Mouse (Mus musculus): ENCODE results near the gene Zfp553.

Gene Zfp553

DNA sequence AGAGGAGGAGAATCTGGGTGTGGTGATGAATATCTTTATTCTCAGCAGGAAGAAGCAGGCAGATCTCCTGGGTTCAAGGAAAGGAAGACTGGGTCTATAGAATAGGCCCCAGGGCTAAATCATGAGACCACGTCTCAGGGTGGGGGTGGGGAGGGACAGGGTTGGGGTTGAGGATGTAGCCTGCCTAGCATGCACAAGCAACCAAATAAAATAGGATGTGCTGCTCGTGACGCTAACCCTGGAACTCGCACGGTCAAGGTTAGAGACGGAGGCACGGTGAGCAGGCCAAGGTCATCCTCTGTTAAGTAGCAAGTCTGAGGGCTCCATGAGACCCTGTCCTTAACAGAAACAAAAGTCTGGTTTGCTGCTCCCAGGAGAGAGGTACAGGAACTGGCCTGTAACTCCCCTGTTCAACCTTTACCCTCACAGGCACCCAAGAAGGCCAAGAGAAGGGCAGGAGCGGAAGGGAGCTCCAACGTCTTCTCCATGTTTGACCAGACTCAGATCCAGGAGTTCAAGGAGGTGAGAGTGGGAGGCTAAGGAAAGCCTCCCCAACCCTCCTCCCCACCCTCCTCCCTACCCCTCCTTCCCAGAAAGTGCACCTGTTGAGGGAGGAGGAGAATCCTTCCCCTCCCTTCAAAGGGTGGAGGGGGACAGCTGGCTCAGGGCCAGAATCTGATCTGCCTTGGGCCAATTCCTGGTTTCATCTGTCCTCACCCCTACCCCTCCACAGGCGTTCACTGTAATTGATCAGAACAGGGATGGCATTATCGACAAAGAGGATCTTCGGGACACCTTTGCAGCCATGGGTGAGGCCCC, 20.2 kb upstream of the Zfp553 start:
- DNase-seq, result no peak

DNA sequence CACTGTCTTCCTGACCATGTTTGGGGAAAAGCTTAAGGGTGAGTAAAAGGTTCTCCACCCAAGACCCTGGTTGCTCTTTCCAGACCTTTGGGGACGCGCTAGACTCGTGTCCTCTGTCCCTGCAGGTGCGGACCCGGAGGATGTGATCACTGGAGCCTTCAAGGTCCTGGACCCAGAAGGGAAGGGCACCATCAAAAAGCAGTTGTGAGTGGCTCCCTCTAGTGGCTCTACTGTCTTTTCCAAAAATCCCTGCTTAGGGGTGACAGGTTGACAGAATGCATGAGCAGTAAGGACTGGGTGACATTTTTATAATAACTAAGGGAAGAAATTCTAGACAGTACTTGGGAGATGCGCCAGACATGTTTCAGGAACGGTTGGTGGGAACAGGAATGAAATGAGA, 19.4 kb upstream of the Zfp553 start:
- DNase-seq, result peak; percentile 69 to 76

DNA sequence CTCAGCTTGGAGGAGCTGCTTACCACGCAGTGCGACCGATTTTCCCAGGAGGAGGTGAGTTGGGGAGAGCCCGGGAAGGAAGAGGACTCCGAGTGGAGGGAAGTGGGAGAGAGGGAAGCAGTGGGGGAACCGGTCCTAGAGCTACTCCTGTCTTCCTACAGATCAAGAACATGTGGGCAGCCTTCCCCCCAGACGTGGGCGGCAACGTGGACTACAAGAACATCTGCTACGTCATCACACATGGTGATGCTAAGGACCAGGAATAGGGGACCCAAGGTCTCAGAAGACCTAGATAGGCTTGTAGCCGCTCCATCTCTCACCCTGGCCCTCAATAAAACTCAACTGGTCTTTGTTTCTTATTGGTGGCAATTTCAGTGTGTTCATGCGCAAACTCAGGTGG, 18.9 kb upstream of the Zfp553 start:
- DNase-seq, result no peak

DNA sequence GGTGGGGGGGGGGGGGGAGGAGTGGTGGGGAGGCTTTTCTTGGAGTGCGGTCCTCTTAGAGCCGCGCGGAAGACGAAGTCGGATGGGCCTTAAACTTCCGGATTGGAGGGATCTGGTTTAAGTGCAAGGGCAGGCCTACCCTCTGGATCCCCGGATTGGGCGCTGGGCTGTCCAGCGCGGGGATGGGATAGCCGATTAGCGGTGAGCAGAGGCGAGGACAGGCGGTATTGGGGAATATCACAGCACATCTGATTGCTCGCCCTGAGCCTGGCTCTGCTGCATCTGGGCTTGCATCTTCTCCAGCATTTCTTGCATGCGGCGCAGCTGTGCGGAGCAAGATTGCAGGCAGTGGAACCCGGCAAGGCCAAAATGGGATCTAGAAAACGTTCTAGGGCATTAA, 18.3 kb upstream of the Zfp553 start:
- DNase-seq, result no peak

DNA sequence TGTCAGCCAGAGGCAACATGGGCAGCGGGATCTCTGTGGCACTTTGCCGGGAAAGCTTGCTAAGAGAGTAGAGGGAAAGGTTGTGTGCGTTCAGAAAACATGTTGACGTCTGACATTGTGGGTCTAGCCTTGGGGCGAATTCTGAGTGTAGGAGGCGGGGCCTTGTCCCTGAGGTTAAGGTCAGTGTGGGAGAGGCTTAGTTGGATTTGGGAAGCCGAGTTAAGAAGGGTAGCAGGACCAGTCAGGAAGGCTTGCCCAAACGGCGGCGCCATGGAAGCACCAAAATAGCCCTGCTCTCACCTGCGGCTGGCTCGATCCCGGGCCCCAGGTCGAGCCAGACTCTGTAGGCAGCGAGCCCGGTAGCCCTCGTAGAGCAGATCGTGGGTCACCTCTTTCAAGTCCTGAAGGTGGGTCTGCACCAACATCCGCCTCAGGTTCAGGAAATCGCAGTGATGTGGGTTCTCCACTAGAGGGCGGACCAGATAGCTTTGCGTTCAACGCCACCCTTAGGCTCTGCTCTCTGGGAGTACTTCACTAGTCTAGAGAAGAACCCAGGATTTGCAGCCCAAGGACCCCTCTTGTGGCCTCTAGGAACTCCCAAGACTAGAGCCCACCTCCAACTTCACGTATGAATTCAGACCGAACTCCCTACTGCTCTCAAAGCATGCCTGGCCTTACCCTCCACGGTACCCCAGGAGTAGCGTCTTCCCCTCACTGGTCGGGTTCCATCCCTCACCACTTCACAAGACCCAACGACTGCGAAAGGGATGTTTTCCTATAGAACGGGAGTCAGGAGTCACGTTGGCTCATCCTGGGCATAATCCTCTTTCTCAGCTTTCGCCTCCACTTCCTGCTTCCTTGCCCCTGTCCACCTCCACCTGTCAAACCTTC, 17.6 kb upstream of the Zfp553 start:
- DNase-seq, result peak; percentile 79 to 80

DNA sequence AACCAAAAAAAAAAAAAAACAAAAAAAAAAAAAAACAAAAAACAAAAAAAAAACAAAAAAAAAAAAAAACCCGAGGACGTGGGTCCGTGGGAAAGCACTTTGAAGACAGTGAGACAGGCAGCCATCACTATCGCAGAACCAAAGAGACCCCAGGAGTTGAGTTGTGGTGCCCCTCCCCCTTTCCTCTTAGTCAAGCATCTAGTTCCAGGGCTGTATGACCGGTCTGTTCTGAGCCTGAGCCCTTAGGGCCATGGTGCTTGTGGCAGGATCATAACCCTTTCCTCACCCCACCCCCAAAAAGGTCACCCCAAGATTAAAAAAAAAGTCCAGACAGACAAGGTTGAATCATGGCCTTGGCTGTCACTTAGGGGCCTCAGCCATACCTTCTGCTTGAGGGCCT, 16.6 kb upstream of the Zfp553 start:
- no peak for DNase-seq

DNA sequence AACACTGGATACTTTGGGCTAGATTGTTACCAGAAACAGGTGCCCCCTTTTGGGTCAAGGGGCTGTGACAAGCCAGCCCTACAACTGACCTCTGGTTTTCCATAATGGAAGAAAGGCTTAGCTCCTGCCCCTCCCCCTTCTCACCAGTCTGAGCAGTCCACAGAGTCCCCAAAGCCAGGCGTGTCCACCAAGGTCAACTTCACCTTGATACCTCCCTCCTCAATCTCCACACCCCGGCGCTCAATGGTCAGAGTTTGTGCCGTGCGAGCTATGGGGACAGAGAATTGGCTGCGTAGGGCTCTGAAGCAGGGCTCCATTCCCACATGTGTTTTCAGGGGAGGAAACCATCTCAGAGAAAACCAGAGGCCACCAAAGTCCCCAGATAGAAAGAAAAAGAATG, 15.4 kb upstream of the Zfp553 start:
- no peak for DNase-seq

DNA sequence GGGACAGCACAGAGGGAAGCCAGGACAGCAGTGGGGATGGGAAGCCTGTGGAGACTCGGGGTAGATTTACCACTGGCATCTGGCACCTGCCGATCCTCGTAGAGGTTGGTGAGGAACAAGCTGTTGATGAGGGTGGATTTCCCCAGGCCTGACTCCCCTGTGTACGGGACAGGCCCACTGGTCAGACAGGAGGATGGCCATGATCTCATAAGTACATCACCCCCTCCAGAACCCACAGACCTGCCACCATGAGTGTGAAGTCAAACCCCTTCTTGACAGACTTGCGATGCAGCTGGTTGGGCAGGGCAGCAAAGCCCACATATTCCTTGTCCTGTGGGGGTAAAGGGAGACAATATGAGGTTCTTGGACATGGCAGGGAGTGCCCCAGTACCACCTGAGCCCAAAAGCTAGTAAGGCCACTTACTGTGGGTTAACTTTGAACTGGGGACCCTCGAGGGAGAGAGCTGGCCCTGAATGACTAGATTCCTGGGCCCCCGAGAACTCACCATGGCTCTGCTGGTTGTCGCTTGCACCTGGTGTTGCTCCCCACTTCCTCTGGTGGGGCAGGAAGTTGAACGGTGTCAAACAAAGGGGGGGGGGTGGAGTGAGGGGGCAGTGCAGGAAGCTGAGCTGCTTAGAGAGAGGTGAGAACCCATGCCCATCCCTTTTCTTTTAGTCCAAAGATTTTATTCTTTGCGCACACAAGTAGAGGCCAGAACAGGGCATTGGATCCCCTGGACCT, 14.8 kb upstream of the Zfp553 start:
- no peak for DNase-seq

DNA sequence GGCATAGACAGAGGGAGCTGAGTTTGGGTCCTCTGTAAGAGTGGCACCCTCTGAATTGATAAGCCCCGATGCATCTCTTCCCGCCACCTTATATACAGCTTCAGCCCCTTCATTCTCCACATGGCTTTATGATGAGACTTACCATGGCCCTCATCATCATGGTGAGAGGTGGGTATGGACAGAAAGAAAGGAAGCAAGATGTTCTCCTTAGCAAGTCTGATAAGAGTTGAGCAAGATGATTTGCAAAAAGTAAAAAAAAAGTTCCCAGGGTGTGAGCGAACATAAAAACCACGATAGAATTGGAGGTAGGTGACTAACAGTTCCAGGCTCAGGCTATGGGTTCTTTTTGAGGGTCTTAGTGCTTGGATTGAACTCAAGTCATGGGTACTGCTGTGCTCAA, 14.2 kb upstream of the Zfp553 start:
- no peak for DNase-seq

DNA sequence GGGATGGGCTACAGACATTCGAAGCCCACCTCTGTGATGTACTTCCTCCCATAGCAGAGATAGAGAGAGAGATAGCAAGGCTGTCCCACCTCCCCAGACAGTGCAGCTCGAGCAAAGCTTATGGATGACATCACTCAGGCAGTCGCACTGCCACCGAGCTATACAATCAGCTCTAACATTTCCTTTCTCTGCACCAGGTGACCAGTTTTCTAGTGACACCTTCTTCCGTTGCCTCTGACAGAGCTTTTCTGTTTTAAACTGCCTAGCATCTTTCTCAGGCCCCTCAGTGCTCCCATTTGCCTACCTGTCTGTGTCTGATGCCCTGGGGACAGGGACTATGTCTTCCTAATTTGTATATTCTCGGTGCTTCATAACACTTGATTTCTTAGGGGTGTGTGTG, 12.4 kb upstream of the Zfp553 start:
- no peak for DNase-seq

DNA sequence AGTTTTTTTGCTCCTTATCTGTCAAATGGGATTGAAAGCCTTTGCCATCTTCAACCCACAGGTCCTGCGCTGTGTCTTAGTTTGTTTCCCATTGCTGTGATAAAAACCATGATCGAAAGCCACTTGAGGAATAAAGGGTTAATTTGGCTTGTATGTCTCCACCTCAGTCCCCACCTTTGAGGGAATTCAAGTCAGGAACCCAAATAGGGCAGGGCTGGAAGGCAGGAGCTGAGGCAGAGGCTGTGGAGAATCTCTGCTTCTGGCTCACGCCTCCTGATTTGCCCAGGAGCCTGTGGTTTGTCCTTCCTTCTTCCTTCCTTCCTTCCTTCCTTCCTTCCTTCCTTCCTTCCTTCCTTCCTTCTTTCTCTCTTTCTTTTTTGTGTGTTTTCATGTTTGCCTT, 9.8 kb upstream of the Zfp553 start:
- no peak for DNase-seq

DNA sequence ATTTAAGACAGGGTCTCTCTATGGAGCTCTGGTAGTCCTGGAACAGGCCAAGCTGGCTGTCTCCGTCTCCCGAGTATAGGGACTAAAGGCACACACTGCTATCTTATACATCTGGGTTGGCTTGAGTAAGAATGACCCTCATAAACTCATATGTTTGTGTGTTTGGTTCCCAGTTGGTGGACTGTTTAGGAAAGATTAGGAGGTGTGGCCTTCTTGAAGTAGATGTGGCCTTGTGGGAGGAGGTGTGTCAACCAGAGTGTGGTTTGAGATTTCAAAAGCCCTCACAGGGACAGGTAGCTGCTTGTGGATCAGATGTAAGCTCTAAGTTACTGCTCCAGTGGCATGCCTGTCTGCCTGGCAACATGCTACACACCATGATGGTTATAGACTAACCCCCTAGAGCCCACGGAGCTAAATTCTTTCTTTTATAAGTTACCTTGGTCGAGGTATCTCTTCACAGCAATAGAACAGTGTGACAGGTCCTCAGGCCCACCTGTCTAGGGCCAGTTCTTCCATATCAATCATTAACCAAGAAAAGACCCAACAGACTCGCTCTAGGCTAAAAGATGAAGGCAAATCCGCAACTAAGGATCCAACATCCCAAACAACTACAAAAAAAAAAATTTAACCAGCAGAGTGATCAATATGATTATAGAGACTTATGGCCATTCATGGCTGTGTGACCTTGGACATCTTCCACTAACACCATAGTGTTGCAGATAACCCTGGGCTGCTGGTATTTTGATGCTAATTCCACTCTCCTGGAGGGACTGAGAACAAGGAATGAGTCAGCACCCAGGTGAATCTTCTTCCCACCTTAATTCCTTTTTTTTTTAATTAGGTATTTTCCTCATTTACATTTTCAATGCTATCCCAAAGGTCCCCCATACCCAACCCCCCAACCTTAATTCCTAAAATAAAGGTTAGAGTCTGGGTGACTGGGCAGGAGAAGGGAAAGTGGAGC, 9.1 kb upstream of the Zfp553 start:
- DNase-seq, result no peak

DNA sequence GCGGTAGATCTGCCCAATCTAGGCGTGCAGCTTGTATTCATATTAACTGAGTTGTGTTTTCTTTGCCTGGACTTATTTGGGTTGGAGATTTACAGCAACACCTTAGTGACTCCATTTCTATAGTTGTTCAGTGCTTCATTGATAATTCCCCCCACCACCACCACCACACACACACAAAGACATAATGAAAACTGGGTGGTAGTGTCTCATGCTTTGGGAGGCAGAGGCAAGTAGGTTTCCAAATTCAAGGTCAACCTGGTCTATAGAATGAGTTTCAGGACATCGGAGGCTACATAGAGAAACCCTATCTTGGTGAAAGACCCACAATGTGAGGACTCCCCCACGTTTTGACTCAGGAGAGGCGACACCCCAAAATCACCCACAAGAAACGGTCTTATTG, 8.2 kb upstream of the Zfp553 start:
- no peak for DNase-seq

DNA sequence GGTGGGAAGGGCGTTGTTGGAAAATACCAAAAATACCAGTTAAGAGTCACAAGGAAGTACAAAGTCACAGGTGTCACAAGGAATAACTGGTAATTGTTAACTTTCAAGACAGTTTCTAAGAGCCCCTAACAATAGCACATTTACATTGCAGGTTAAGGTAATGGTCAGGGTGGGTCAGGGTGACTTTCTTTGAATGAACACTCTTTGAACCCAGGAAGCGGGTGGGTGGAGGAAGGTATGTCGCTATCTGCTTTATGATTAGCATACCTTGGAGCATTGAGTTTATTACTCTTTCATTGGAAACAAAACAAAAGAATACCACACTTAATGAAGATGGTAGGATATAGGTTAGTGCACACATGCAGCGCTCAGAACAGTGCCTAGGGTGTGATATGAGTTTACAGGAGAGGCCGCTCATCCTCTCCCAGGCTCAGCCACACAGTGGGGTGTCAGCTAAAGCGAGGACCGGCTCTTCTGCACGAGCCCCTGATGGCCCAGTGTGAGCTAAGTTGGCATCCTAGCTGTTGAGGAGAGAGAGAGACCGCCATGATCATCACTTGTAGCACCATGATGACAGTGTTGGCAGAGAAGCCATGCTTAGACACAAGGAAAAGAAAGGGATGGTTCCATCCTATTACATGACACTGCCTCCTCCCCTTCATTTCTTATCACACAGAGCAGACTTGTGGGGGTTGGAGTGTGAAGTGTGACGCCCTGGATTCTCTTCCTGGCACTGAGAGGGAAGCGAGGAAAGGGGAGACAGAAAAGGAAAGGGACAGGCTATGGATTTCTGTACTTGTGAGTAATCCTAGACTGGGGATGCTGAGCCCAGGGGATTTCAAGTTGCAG, 7.5 kb upstream of the Zfp553 start:
- DNase-seq, result no peak

DNA sequence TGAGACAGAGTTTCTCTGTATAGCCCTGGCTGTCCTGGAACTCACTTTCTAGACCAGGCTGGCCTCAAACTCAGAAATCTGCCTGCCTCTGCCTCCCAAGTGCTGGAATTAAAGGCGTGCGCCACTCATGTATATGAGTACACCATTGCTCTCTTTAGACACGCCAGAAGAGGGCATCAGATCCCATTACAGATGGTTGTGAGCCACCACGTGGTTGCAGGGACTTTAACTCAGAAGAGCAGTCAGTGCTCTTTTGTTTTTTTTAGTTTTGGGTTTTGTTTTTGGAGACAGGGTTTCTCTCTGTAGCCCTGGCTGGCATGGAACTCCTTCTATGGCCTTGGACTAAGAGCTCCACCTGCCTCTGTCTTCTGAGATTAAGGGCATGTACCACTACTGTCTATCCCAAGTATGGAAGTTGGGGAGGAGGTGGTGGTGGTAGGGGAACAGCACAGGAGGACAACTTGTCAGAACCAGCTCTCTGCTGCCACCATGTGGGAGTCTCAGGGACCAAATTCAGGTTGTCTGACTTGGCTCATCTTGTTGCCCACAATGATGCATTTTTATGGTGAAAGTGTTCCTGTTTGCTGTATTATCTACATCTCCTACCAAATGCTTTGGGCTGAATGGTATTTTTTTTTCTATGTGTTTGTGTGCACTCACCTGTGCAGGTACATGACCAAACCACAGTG, 4.1 kb upstream of the Zfp553 start:
- peak; percentile 91 to 94 for DNase-seq

DNA sequence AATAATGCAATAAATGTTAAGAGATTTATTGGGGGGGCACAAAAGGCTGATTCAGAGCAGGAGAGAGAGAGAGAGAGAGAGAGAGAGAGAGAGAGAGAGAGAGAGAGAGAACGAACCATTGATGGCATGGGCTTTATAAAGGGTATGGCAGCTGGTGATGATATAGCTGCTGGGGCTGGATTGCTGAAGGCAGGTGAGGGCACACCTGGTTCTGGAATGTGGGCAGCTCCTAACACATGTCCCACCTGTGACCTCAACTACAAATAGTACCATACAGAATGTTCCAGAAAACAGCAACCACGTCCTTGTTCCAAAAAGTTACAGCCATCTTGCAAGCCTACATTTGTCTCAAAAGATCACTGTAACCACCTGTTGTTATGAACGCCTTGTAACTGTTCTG, 1.5 kb upstream of the Zfp553 start:
- DNase-seq, result no peak

DNA sequence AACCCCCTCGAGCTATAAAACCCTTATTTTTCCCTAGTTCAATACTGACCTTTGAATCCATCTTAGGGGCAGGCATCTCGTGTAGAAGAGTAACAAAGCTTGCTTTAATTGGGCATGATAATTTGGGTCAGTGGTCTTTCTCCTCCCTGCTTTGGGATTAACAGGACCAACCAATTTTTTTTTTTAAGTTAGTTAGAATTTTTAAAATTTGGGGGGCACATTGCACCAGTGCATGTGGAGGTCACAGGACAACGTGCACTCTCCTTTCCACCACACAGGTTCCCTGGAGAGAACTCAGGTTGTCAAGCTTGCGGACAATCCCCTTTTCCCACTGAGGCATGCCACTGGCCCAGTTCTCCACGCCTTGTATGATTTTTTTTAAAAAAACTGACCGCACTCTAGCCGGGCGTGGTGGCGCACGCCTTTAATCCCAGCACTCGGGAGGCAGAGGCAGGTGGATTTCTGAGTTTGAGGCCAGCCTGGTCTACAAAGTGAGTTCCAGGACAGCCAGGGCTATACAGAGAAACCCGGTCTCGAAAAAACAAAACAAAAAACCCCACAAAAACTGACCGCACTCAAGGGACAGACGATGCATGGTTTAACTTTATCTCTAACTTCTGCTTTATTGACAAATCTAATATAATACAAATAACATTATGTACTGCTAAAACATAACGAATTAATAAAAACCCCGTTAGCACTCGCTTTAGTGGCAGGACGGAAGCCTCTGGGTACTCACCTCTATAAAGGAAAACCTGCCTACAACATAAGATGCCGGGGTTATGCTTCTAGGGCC, 837 bp upstream of the Zfp553 start:
- DNase-seq, result no peak

DNA sequence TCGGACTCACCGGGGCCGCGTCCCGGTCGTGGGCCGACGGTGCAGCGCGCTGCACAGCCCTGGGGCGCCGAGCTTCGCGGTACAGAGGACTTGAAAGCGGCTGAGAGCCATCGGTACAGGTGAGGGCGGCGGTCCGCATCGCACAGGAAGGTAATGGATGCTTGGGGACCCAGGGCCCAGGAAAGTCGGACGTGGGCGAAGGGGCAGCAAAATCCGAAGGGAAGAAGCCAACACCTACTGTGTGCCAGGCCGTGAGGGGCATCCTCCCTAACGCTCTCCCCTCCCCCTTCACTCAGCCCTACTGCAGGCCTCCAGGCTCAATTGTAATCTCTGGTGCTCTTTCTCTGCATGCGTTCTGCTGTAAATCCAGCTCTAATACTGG, 498 bp downstream of the Zfp553 start:
- DNase-seq, result no peak

DNA sequence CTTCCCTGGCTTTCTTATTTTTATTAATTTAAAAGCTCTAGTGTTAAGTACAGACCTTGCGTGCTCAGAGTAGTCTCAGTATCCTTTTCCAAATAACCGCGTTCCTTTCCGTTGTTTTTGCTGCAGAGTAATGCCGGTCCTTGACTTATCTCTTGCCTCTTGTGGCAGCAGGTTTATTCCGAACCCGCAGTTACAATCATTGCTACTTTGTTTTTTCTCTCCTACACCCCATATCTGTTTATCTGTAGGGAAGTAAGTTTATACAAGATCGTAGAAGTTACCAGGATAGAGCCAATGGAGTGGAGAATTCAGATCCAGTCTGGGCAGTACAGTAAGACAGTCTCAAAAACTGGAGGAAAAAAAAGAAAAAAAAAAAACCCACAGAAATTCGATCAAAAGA, 904 bp downstream of the Zfp553 start:
- no peak for DNase-seq

DNA sequence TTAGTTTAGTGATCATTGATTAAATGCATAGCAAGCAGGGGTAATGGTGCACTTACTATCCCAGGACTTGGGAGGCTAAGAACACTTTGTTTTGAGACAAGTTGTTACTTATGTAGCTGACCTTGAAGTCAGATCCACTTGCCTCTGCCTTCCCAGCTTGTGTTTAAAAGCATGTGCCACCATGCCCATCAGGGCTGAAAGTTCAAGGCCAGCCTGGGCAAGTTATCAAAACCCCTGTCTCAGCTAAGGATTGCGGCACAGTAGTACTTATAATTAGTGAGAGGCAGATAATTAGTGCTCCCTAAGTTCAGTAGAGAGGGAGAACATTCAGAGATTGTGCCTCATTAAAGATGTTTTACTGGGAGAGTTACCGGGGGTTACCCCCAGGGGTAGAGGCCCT, 1.9 kb downstream of the Zfp553 start:
- no peak for DNase-seq

All from cerebellum, postnatal 14 days (tissue).